Mouse (Mus musculus): ENCODE measurements around the gene Fkbp1b.
"Not testable (repeated sequence)": the region's sequence is repeated elsewhere in the genome, so short reads cannot be mapped to it uniquely, and the experiment has no call there.

Fkbp1b gene

GRCm38 (mm10) chr12:4842890-4843597 is 1.7 kb upstream of the Fkbp1b start, which contains the start of gene Wdcp:
Wdcp (plus strand) TSS chr12:4843303.
- DNase-seq (ENCODE audit: low read depth), result peak; percentile 92

- no peak for DNase-seq (ENCODE audit: low read depth)
These were observed 1.1 kb upstream of the Fkbp1b start for GRCm38 (mm10) chr12:4842456-4842855.

- peak; percentile 37 for DNase-seq (ENCODE audit: low read depth)
These were observed 650 bp downstream of the Fkbp1b start for GRCm38 (mm10) chr12:4840741-4841140.

DNA sequence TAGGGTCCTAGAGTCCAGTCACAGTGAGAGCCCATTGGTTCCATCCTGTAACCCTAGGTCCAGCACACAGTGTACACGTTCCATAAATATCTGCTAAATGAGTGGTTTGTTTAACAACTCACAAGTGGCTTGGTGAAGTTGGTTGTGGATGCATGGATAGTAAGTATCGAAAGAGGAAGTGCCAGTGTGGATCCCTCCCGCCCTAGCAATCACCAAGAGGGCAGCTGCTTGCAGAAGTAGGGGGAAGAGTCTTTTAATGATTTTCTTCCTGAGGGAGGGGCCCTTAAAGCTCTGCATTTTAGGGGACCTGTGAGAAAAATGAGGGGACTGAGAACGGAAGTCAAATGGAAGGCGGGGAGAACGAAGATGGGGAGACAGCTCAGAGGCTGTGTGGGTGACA is 1.4 kb downstream of the Fkbp1b start:
- no peak for DNase-seq (ENCODE audit: low read depth)

DNA sequence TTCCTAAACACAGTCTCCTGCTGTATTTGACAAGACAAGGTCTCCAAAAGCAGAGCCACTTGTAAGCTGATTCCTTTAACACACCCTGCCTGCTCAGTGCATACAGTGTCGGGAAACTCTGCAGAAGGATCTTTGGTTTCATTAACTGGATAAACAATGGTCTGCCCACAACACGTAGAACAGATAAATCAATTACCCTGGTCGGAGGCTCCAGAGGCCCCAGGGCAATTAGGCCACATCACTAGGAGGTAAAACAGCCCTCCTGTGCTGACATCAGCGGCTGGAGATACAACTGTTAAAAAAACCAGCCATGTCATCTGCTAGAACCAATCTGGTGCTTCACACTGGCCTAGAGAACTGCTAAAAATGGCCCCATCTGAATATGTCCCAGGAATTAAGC is 4.4 kb downstream of the Fkbp1b start:
- no peak for DNase-seq (ENCODE audit: low read depth)

- no peak for DNase-seq (ENCODE audit: low read depth)
These were observed 14.1 kb downstream of the Fkbp1b start for GRCm38 (mm10) chr12:4827256-4827655.

DNA sequence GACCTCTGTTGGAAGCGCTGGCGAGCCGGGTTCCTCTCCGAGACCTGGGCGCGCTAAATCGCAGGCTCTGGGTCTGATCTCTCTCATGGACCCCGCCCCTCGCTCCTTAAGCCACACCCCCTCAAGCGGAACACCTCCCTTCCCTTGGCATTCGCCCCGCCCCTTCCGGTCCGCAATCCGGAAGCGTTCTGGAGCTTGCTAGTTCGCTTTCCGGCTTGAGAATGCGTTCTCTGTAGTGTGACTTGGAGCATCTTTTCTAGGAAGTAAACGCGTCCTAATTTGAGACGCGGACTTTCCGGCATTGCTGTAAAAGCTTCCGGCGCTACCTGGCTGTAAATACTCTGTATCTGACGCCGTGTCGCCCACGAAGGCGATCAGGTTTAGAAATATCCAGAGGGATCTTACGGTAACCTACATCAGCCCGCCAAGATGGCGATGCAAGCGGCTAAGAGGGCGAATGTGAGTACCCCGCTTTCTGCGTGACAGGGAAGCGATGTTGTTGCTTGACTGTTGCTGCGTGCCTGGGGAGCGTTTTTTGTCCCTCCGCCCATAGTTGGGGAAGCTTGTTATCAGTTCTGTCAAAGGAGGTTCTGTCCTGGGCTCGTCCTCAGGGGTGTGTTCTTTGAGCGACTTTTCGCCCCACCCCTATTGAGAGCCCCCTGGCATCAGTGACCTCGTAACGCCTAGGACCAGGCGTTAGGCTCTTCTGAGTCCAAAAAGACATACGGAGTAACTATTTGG is 23.9 kb downstream of the Fkbp1b start, which contains the start of gene Sf3b6:
Gene Sf3b6 (plus strand): TSS at position 184 of the 741 bp plus-strand sequence.
- DNase-seq (ENCODE audit: low read depth), result peak; percentile 99

- DNase-seq (ENCODE audit: low read depth), result no peak
These were observed 24.6 kb downstream of the Fkbp1b start for GRCm38 (mm10) chr12:4816680-4817360.

DNA sequence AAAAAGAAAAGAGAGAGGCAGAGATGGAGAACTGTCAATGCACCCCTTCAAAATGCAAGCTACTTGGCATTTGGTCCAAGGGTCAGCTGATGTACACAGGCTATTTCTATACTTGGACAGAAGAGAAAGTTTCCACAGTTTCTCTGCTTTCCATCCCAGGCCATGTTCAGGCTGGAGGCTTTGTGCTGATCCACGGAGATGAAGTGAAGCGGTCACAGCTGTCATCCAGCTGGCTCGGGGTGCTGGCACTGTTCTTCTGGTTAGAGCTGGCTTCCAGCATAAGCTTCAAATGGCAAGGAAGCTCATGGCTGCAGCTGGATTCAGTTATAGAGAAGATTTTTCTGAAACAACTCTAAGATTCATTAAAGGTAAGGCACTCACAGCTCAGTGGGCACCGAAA is 27.8 kb downstream of the Fkbp1b start:
- DNase-seq (ENCODE audit: low read depth), result peak; percentile 31

- DNase-seq (ENCODE audit: low read depth), result no peak
These were observed 29.7 kb downstream of the Fkbp1b start for GRCm38 (mm10) chr12:4811705-4812104.

GRCm38 (mm10) chr12:4811036-4811435 is 30.4 kb downstream of the Fkbp1b start:
- no peak for DNase-seq (ENCODE audit: low read depth)

DNA sequence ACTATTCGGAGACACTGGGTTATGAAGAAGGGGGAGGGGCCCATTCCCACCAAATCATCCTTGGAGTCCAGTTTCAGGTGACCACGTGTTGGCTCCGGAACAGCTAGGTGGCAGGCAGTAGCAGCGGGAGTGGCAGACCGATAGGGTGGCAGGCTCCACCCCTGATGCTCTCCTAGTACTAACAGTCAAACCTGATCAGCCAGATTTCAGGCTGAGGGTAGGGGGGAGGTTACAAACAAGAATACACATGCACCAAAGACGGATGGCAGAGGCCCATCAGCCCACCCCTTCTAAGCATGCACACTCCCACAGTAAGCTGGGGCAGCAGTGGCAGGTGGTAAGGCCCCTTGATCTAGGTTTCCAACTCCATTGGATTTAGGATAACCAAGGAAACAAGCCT is 43.9 kb downstream of the Fkbp1b start:
- not testable (repeated sequence) for DNase-seq (ENCODE audit: low read depth)

- peak; percentile 54 for DNase-seq (ENCODE audit: low read depth)
These were observed 47.7 kb downstream of the Fkbp1b start for GRCm38 (mm10) chr12:4793718-4794117.

DNA sequence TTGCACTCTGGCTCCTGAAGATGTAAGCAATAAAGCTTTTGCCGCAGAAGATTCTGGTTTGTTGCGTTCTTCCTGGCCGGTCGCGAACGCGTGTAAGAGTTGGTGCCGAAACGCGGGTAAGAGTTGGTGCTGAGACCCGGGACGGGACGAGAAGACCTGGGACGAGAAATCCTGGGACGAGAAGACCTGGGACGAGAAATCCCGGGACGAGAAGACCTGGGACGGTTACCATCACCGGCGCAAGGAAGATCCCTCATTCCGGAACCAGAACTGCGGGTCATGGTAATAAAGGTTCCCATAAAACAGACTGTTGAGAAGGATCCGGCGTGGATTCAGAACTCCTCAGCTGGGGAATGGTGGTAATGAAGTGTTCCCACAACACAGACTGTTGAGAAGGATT is 53.3 kb downstream of the Fkbp1b start:
- not testable (repeated sequence) for DNase-seq (ENCODE audit: low read depth)

- DNase-seq (ENCODE audit: low read depth), result no peak
These were observed 56.9 kb downstream of the Fkbp1b start for GRCm38 (mm10) chr12:4784466-4784865.

DNA sequence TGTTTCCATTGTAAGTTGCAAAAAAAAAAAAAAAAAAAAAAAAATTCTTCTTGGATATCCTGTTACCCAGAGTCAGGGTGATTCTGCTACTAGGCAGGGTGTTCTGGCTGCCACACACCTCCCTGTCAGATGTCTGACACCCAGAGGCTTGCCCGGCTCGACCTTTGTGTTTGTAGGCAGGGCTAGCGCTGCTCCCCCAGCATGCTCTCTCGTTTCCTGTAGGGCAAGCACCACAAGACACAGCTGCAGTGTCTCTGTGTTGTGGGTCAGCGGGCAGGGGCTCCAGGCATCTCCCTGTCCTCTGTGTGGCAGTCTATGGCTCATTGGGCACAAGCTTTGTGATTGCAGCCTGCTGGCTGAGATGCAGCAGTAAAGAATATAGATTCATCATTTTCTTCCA is 57.8 kb downstream of the Fkbp1b start:
- no peak for DNase-seq (ENCODE audit: low read depth)
